Mouse (Mus musculus) activated CD4-positive, CD25-positive, alpha-beta regulatory T cell (primary cell): Measurements from ENCODE around the gene Tpcn2. TPM values are rescaled to one million over a fixed set of nuclear protein-coding genes. Genes with fewer than 3 reads are reported as not detected.

Source experiments
- polyA plus RNA-seq, 2 experiments: library from polyadenylated mRNA; unstranded; fragments of 100-300 nt; shearing (Covaris generic); gene quantifications; one replicate each; pipeline ENCODE4 v1.2.1; 2017

Gene Tpcn2
- polyA plus RNA-seq, result 10 to 100 TPM; 14.4 to 15.8 TPM

GRCm38 (mm10) chr7:145283487-145284187, at the start of gene Tpcn2:
Gene Tpcn2, minus strand, starts transcription at chr7:145284011.

GRCm38 (mm10) chr7:145314785-145315411, 31.1 kb upstream of the Tpcn2 start, which contains the start of gene Mrgprd:
Gene Mrgprd, plus strand, starts transcription at chr7:145314835.

GRCm38 (mm10) chr7:145300321-145301007, 16.7 kb upstream of the Tpcn2 start, which contains the start of gene Mrgprf:
Gene Mrgprf, plus strand, starts transcription at chr7:145300828.

GRCm38 (mm10) chr7:145208006-145208405, 75.8 kb downstream of the Tpcn2 start, which contains the start of gene 1810010D01Rik:
Gene 1810010D01Rik, minus strand, starts transcription at chr7:145208119.

Other genes with a start within 250 kb of the Tpcn2 start
- 1 to 10 TPM in 1 of 2 experiments, not detected in 1; 1.2 TPM for gene 1810010D01Rik, start 75.9 kb downstream of the Tpcn2 start, polyA plus RNA-seq
- not detected for gene Mrgprf, start 16.8 kb upstream of the Tpcn2 start, polyA plus RNA-seq
- gene Mrgprd, start 30.8 kb upstream of the Tpcn2 start, polyA plus RNA-seq, result under 1 TPM in 1 of 2 experiments, not detected in 1; 0.05 TPM